Mouse (Mus musculus) mature B cell (primary cell): ENCODE data around the gene Olfr1359.

Source experiments
- in situ Hi-C: fragments of 300-500 bp; cut with MboI; formaldehyde crosslinking; loops from 2 replicates; pipeline ENCODE4 v1.14.3; 2019

Olfr1359 gene

DNA sequence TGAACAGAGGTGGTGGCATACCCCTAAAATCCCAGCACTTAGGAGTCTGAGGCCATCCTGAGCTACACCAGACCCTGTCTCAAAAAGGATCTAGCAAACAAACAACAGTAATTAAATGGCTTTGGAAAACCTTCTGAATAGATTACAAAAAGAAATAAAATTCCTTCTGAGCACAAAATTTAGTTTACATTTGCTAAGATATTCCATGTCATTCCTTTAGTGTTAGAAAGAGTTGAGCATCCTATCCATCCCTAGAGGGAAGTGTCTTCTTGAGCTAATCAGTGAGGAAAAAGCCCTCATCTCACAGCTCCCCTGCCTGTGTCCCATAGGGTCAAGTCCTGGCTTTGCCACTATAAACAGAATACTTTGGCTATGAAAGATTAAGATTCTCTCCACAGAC is at the start of gene Olfr1359:
Olfr1359 (plus strand) TSS at position 301 of the 400 bp plus-strand sequence.
- in situ Hi-C loops: no loop called here

DNA sequence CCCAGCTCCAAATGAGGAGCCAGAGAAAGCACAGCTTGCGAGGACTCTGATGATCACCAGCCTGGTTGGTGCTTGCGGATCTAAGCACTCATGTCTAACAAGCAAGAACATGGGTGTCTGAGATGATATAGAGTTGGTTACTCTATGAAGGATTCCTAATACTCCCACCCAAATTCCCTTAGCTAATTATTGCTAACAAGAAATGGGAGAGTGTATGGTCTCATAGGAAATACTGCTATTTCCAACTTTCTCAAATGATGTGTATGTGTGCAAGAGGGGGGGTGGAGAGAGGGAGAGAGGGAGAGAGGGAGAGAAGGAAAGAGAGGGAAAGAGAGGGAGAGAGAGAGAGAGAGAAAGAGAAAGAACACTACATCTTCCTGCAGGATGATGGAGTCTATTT is 34.6 kb upstream of the Olfr1359 start, which contains the start of gene Olfr1361:
Olfr1361 (minus strand) TSS at position 101 of the 400 bp plus-strand sequence.
- in situ Hi-C loops: no loop called here

- in situ Hi-C loops: no loop called here
These were observed 20.6 kb upstream of the Olfr1359 start, which contains the start of gene Olfr1360 for GRCm38 (mm10) chr13:21677305-21677704. Gene Olfr1360, minus strand, starts transcription at chr13:21677405.

- in situ Hi-C loops: loop anchor here (25.0 kb wide), 1 partner anchor 294 kb away; the partner anchor contains the start of gene Zkscan3
These were observed 8.8 kb downstream of the Olfr1359 start for GRCm38 (mm10) chr13:21706669-21707068.

DNA sequence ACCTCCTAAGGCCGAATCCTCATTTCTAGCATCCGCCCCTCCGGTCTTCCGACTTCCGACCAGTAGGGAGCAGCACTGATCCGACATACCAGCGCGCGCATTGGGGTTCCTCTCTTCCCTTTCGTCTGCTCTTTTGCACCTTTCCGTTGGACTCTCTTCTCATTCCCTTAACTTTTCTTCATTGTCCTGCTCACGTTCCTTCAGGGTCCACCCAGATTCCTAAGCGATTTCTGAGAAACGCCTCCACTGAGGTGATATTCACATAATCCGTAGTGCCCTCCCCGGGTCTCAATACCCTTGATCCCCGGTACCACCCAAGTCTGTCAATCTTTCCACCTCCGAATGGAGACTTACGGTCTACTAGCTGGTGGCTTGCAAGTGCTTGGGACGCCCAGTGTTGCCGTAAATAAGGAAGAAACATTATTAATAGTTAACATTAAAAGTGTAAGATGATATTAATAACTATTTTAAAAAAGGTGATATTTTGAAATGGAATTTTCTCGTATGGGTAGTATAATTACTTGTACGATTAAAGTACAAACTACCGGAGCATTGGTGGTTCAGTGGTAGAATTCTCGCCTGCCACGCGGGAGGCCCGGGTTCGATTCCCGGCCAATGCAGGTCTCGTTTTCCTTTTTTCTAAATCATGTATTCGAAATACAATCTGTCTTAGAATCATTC is 12.3 kb downstream of the Olfr1359 start:
- in situ Hi-C loops: loop anchor here (5.0 to 25.0 kb wide), 4 partner anchors 298 to 1725 kb away; partner anchors contain the start of gene Zkscan3

DNA sequence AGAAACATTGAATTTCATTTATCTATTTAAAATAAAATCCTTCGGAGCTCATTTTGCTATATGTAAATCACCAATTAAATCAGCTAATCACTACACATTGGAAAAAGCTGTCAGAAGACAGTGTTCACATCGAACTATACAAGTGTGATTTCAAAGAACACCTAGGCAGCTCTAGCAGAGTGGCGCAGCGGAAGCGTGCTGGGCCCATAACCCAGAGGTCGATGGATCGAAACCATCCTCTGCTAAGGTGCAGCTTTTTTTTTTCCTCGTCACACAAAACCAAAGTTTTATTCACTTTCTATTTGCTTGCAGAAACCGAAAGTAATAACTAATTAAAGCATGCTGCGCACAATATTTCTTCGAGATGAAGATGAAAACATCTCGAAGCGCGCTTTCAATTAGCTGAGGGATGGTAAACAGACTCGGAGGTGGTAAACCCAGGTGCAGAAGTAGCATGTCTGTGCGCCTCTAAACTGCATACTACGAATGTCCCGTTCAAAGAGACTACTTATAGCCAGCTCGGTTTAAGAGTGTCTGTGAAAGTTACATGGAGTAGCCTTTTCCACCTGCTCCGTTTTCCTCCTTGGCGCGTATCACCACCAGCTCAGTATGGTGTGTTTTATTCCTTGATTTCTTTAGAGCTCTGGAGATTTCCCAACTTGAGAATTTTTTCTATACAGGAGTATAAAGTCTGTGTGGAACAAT is 13.1 kb downstream of the Olfr1359 start:
- in situ Hi-C loops: loop anchor here (5.0 to 25.0 kb wide), 4 partner anchors 299 to 1724 kb away; partner anchors contain the start of gene Zkscan3

DNA sequence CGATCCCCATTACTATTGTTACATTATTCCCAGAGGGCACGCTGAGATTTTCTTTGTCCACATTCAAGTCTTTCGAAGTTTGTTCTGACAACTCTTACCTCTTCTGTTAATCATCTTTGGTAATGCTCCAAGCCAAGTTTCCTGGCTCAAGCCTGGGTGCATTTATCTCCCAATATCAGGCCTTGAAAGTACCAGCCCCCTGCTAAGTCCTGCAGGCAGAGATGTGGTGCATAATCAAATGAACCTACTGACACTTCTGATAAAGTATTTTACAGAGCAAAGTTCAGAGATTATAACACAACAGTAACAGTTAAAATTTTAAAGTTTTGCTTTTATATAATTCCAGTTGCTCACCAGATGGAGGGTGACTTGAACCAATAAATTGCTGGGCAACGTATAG is 13.8 kb downstream of the Olfr1359 start:
- in situ Hi-C loops: loop anchor here (5.0 to 25.0 kb wide), 4 partner anchors 299 to 1723 kb away; partner anchors contain the start of gene Zkscan3

DNA sequence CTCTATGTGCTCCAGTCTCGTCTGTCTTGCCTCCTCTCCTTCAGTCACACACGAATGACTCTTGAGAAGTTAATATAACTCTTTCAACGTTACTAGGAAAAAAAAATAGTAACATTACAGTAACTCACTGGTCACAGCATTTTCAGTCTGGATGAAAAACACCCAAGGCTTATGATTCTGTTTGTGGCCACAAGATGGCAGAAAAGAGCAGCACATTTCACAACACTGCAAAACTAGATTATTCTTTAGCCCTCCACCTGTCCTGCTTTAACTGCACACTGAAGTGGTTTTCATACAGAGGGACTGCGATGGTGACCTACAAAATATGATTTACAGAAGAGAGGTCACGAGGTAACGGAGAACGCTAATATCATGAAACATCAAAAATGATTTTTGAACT is 16.8 kb downstream of the Olfr1359 start:
- in situ Hi-C loops: loop anchor here (5.0 to 25.0 kb wide), 4 partner anchors 302 to 1720 kb away; partner anchors contain the start of gene Zkscan3

GRCm38 (mm10) chr13:21715131-21715863 is 17.4 kb downstream of the Olfr1359 start:
- in situ Hi-C loops: loop anchor here (10.0 to 25.0 kb wide), 2 partner anchors 303 to 1720 kb away; partner anchors contain the start of gene Zkscan3

DNA sequence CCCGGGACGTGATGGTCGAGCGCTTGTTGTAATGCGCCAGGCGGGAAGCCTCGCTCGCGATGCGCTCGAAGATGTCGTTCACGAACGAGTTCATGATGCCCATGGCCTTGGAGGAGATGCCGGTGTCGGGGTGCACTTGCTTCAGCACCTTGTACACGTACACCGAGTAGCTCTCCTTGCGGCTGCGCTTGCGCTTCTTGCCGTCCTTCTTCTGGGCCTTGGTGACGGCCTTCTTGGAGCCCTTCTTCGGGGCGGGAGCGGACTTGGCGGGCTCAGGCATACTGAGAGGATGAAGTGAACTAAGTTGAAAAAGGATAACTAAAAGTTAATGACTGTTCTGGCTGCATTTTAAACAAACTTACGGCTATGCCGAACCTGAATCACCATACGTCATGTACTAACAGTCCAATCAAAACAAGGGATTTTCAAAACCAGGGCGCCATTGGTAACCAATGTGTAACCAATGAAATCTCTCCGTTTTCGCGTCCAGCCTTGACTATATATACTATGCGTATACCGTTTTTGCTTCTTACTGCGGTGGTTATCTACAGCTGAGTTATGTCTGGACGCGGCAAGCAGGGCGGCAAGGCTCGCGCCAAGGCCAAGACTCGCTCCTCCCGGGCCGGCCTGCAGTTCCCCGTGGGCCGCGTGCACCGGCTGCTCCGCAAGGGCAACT is 18.1 kb downstream of the Olfr1359 start, which contains the start of the genes Hist1h2bl and Hist1h2ai:
Hist1h2bl (minus strand) TSS at position 280 of the 676 bp plus-strand sequence.
Hist1h2ai (plus strand) TSS at position 559 of the 676 bp plus-strand sequence.
- in situ Hi-C loops: loop anchor here (10.0 to 25.0 kb wide), 2 partner anchors 304 to 1719 kb away; partner anchors contain the start of gene Zkscan3

DNA sequence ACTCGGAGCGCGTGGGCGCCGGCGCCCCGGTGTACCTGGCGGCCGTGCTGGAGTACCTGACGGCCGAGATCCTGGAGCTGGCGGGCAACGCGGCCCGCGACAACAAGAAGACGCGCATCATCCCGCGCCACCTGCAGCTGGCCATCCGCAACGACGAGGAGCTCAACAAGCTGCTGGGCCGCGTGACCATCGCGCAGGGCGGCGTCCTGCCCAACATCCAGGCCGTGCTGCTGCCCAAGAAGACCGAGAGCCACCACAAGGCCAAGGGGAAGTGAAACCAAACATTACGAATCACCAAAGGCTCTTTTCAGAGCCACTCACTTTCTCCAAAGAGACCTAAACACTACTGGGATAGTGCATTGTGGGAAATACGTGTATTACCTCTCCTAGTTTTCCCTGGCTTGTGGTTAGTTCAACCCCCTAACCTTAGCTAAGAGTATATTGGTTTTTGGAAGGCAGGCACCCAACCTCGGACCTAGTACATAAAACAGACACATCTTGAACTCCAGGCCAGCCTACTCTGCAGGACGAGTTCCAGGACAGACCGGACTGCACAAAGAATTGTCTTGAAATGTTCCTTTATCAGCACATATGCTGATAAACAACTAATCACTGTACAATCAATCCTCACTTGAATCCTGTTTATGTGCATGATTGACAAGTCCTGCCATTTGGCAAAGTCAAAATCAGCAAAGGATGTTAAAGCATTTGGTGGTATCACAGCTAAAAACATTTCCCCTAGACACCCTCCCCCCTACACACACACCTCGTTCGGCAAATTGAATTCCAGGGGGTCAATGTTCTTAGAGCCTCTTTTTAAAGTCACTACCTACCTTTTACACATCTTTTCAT is 18.9 kb downstream of the Olfr1359 start:
- in situ Hi-C loops: loop anchor here (10.0 to 25.0 kb wide), 2 partner anchors 304 to 1718 kb away; partner anchors contain the start of gene Zkscan3

- in situ Hi-C loops: loop anchor here (10.0 to 25.0 kb wide), 2 partner anchors 305 to 1717 kb away; partner anchors contain the start of gene Zkscan3
These were observed 19.8 kb downstream of the Olfr1359 start, which contains the start of gene Hist1h3h for GRCm38 (mm10) chr13:21717397-21718357. Gene Hist1h3h, plus strand, starts transcription at chr13:21717659.

DNA sequence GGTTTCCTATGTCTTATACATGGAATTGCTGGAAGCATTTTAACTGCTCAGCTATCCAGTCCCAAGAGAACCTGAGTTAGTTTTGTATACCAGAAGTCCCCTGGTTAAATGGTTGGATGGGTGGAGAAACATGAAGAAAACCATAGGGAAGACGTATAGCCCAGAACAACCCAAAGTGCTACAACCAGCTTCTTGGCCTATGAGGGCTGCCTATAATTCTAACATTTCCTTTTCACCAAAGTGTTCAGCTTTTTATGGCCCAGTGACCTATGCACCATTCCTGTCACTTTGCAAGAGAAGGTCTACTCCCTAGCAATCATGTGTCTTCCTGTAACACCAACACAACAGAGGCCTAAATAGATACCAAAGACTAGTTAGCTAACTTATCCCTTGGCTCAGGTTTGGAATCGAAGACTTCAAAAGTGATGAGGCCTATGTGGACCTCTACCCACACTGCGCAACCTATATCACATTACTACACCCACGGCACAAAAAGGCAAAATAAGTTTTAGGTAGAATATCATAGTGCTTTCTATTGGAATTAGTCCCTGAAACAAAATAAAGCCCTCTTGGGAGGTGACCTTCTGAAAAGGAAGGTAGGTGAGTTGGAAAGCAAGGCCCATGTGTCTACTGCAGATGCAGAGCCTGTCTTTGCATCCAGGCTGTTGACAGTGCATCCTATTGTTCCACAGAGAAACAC is 20.6 kb downstream of the Olfr1359 start:
- in situ Hi-C loops: loop anchor here (10.0 to 25.0 kb wide), 2 partner anchors 306 to 1716 kb away; partner anchors contain the start of gene Zkscan3

DNA sequence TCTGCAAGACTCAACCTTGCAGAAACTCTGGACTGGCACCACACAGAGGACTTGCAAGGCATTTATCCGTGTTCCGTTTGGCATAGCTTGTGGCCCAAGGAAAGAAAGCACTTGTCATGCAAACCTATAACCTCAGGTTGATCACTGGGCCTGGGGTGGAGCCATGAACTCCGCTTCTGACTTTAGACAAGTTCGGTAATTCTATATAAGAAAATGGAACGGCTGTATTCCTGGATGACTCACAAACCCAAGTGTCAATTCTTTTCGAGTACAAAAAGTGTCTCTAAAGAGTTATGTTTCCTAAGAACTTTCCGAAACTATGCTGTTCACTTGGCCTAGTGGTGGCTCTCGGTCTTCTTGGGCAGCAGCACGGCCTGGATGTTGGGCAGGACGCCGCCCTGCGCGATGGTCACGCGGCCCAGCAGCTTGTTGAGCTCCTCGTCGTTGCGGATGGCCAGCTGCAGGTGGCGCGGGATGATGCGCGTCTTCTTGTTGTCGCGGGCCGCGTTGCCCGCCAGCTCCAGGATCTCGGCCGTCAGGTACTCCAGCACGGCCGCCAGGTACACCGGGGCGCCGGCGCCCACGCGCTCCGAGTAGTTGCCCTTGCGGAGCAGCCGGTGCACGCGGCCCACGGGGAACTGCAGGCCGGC is 23.3 kb downstream of the Olfr1359 start:
- in situ Hi-C loops: loop anchor here (25.0 kb wide), 1 partner anchor 309 kb away; the partner anchor contains the start of gene Zkscan3

DNA sequence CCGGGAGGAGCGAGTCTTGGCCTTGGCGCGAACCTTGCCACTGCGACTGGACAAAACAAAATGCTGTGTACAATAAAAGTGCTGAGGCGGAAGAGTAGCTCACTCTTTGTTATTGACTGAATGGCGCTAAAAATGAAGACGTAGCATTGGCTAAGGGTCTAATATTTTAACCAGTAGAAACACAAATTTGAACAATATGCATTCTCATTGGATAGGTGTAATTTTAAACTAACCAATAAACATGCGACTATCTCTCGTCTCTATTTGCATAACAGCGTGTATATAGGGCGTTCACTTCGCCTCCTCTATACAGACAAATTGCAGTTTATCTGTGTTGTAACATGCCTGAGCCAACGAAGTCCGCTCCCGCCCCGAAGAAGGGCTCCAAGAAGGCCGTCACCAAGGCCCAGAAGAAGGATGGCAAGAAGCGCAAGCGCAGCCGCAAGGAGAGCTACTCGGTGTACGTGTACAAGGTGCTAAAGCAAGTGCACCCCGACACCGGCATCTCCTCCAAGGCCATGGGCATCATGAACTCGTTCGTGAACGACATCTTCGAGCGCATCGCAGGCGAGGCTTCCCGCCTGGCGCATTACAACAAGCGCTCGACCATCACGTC is 24.0 kb downstream of the Olfr1359 start, which contains the start of gene Hist1h2bm:
Hist1h2bm (plus strand) TSS at position 288 of the 616 bp plus-strand sequence.
- in situ Hi-C loops: loop anchor here (25.0 kb wide), 1 partner anchor 310 kb away; the partner anchor contains the start of gene Zkscan3

DNA sequence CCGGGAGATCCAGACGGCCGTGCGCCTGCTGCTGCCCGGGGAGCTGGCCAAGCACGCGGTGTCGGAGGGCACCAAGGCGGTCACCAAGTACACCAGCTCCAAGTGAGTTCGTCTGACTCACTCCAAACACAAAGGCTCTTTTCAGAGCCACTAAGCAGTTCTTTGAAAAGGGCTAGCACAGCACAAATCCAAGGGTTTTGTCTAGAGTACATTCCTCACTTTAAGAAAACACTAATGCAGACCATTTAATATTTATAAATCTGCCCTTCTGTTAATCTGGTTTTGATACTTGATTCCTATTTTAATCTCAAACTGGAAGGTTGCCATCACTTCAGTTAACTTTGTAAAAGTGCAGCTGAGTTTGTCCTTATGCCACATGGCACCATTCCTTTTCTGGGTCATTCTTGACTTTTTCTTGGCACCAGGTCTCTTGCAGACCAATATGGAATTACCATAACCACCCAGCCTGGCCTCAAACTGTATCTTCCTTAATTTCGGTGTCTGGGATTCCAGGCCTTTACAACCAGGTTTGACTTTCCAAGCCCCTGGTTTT is 24.5 kb downstream of the Olfr1359 start:
- in situ Hi-C loops: loop anchor here (25.0 kb wide), 1 partner anchor 310 kb away; the partner anchor contains the start of gene Zkscan3
